Mouse (Mus musculus) ES-Bruce4 (cell line): ENCODE data around the gene Rhebl1. TPM values are rescaled to one million over a fixed set of nuclear protein-coding genes. Genes with fewer than 3 reads are reported as not detected.

Experiments
- H3K27ac ChIP-seq: 2 replicates; pipeline ENCODE4 v1.5.1; 2012; ENCODE audit warnings: low read length, inconsistent platforms; ENCODE audit not compliant: insufficient read depth
- H3K27me3 ChIP-seq: 2 replicates; pipeline ENCODE4 v1.6.1; 2012; ENCODE audit warnings: mild to moderate bottlenecking, low read length, inconsistent platforms; ENCODE audit not compliant: control insufficient read depth, poor library complexity, insufficient read depth, severe bottlenecking
- H3K36me3 ChIP-seq: 2 replicates; pipeline ENCODE4 v1.6.1; 2012; ENCODE audit warnings: inconsistent platforms, mild to moderate bottlenecking, low read length, moderate library complexity; ENCODE audit not compliant: control insufficient read depth, poor library complexity, insufficient read depth, severe bottlenecking
- H3K4me1 ChIP-seq: one replicate; pipeline ENCODE4 v1.8.1; 2011; ENCODE audit warnings: low read length; ENCODE audit not compliant: control insufficient read depth, insufficient read depth
- H3K4me3 ChIP-seq: 2 replicates; pipeline ENCODE4 v1.5.1; 2011; ENCODE audit warnings: low read depth, mild to moderate bottlenecking, low read length
- H3K9ac ChIP-seq: 2 replicates; pipeline ENCODE4 v1.6.1; 2012; ENCODE audit warnings: low read depth, mild to moderate bottlenecking, inconsistent platforms; ENCODE audit not compliant: poor library complexity, severe bottlenecking
- H3K9me3 ChIP-seq: replicated peaks from 2 replicates; pipeline ENCODE4 v1.6.1; 2012; ENCODE audit warnings: mild to moderate bottlenecking, low read length, inconsistent platforms; ENCODE audit not compliant: control insufficient read depth, poor library complexity, insufficient read depth, severe bottlenecking
- CTCF ChIP-seq: IDR thresholded peaks from one replicate; pipeline ENCODE4 v1.8.1; 2011; ENCODE audit warnings: low read depth, low read length
- EP300 ChIP-seq: IDR thresholded peaks from 2 replicates; pipeline ENCODE4 v1.6.1; 2011; ENCODE audit warnings: low read depth, low read length; ENCODE audit not compliant: insufficient read depth
- POLR2A ChIP-seq: IDR thresholded peaks from one replicate; pipeline ENCODE4 v1.8.1; 2011; ENCODE audit warnings: low read length; ENCODE audit not compliant: insufficient read depth
- polyA plus RNA-seq: library from polyadenylated mRNA; stranded (reverse); fragments of >200 nt; gene quantifications from 2 replicates; pipeline ENCODE4 v1.2.4, GENCODE M21; 2011; ENCODE audit warnings: low read depth; ENCODE audit not compliant: missing spikeins, insufficient read depth, insufficient read length

Rhebl1 gene
- polyA plus RNA-seq, 1 experiment, result 41.9 TPM

- Histone ChIP-seq H3K9ac (no peak overlapping the region), H3K27me3 (no peaks in the 10 kb centered on the region), H3K27ac (no peak overlapping the region)
These were observed 28.6 kb downstream of the Rhebl1 start for GRCm38 (mm10) chr15:98865771-98866170.

GRCm38 (mm10) chr15:98864951-98865350 lies 29.4 kb downstream of the Rhebl1 start:
- H3K36me3 ChIP-seq, result peaks cover 53% of the 10 kb centered on the region
- no peaks in the 10 kb centered on the region for H3K9me3 ChIP-seq
- no peak overlapping the region for H3K4me3 ChIP-seq
- TF ChIP-seq EP300, result no peak
- no peak for TF ChIP-seq POLR2A
- no peak for TF ChIP-seq CTCF
- H3K27ac ChIP-seq, result no peak overlapping the region
- no peak overlapping the region for H3K9ac ChIP-seq
- H3K4me1 ChIP-seq, result peaks cover 2% of the 10 kb centered on the region
- no peaks in the 10 kb centered on the region for H3K27me3 ChIP-seq

More at GRCm38 (mm10) chr15:98865771-98866170, 28.6 kb downstream of the Rhebl1 start:
- H3K4me1 ChIP-seq, result peaks cover 2% of the 10 kb centered on the region
- TF ChIP-seq POLR2A (no peak), EP300 (no peak), CTCF (no peak)
- no peaks in the 10 kb centered on the region for H3K9me3 ChIP-seq
- H3K36me3 ChIP-seq, result peaks cover 52% of the 10 kb centered on the region
- H3K4me3 ChIP-seq, result no peak overlapping the region

GRCm38 (mm10) chr15:98863451-98863958 lies 30.8 kb downstream of the Rhebl1 start:
- H3K9me3 ChIP-seq, result no peaks in the 10 kb centered on the region
- no peaks in the 10 kb centered on the region for H3K27me3 ChIP-seq
- H3K4me1 ChIP-seq, result peaks cover 2% of the 10 kb centered on the region
- H3K4me3 ChIP-seq, result no peak overlapping the region
- no peak overlapping the region for H3K27ac ChIP-seq
- H3K9ac ChIP-seq, result no peak overlapping the region
- peaks cover 53% of the 10 kb centered on the region for H3K36me3 ChIP-seq
- TF ChIP-seq EP300 (no peak), CTCF (no peak), POLR2A (no peak)

GRCm38 (mm10) chr15:98861701-98862410 lies 32.5 kb downstream of the Rhebl1 start:
- Histone ChIP-seq H3K9me3 (no peaks in the 10 kb centered on the region), H3K36me3 (peaks cover 62% of the 10 kb centered on the region), H3K4me3 (no peak overlapping the region), H3K27ac (no peak overlapping the region), H3K9ac (no peak overlapping the region), H3K4me1 (no peaks in the 10 kb centered on the region), H3K27me3 (no peaks in the 10 kb centered on the region)
- TF ChIP-seq POLR2A (no peak), EP300 (no peak), CTCF (no peak)

GRCm38 (mm10) chr15:98860921-98861320 lies 33.4 kb downstream of the Rhebl1 start:
- no peak overlapping the region for H3K9ac ChIP-seq
- H3K4me1 ChIP-seq, result no peaks in the 10 kb centered on the region
- TF ChIP-seq CTCF, result no peak
- TF ChIP-seq EP300, result no peak
- TF ChIP-seq POLR2A, result no peak
- H3K36me3 ChIP-seq, result peaks cover 60% of the 10 kb centered on the region
- no peaks in the 10 kb centered on the region for H3K27me3 ChIP-seq
- H3K27ac ChIP-seq, result no peak overlapping the region
- H3K9me3 ChIP-seq, result no peaks in the 10 kb centered on the region
- H3K4me3 ChIP-seq, result no peak overlapping the region

- H3K4me1 ChIP-seq, result no peaks in the 10 kb centered on the region
- TF ChIP-seq EP300 (no peak), POLR2A (no peak), CTCF (no peak)
- H3K27ac ChIP-seq, result no peak overlapping the region
- H3K9me3 ChIP-seq, result no peaks in the 10 kb centered on the region
- peaks cover 56% of the 10 kb centered on the region for H3K36me3 ChIP-seq
- no peak overlapping the region for H3K9ac ChIP-seq
- no peak overlapping the region for H3K4me3 ChIP-seq
- H3K27me3 ChIP-seq, result no peaks in the 10 kb centered on the region
These were observed 34.9 kb downstream of the Rhebl1 start for GRCm38 (mm10) chr15:98859319-98860043.
